ENCODE assay signal across 8 mouse cellular contexts in the genomic region with DNA sequence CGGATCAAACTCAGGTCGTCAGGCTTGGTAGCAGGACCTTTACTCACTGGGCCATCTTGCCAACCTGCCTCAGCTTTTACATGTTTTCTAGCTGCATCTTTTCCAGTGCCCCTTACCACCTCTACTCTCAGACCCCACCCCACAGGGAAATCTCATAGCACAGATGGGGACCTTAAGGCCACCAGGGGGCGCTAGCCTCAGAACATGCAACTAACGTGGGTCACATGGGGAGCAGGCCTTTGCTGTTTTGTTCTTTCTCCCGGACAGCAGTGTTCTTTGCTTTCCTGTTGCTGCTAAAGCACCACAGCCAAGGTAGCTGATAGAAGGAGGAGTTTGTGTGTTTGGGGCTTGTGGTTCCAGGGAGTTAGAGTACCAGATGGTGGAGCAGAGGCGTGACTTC. TPM values are rescaled to one million over a fixed set of nuclear protein-coding genes. Genes with fewer than 3 reads are reported as not detected.
A peak's percentile ranks its signal among the peaks of the same experiment; 100 is the strongest.
DNase-seq lines count a peak whose midpoint lies in the region; ATAC-seq and TF ChIP-seq lines count a peak whose summit lies in the region.

No protein-coding gene starts in this region.

- H3K4me3 ChIP-seq in hindbrain, embryonic 10.5 days = no peak overlapping the region
- no peak overlapping the region for H3K4me3 ChIP-seq in hindbrain, embryonic 14.5 days (replicated peaks; ENCODE audit: low read length)
- H3K4me3 ChIP-seq in midbrain, postnatal 0 days (ENCODE audit: low read depth, low read length) = no peak overlapping the region

- POLR2A ChIA-PET in Patski (lab: Charles Lee) = no interaction called here

- no peak overlapping the region for H3K9ac ChIP-seq in hindbrain, embryonic 14.5 days
- H3K9ac ChIP-seq in midbrain, postnatal 0 days (replicated peaks; ENCODE audit: low read length, poor library complexity, severe bottlenecking) = no peak overlapping the region

- CTCF ChIA-PET in Patski (lab: Charles Lee) = interaction anchor here (0.6 to 0.9 kb wide), 4 partner anchors 11 to 17 kb away, joined by 3 to 4 read pairs (median 4); no protein-coding TSS in a partner anchor

- H3K9me3 ChIP-seq in hindbrain, embryonic 10.5 days = no peaks in the 10 kb centered on the region
- no peaks in the 10 kb centered on the region for H3K9me3 ChIP-seq in hindbrain, embryonic 14.5 days (ENCODE audit: control insufficient read depth, low read length)
- no peaks in the 10 kb centered on the region for H3K9me3 ChIP-seq in midbrain, postnatal 0 days (ENCODE audit: low read length)

- ATAC-seq in hindbrain, embryonic 14.5 days (ENCODE audit: low FRiP score) = no peak
- no peak for ATAC-seq in Patski
- ATAC-seq in inflammation-experienced regulatory T-cells, adult 6 months = peak; percentile 48
- ATAC-seq in midbrain, postnatal 0 days (ENCODE audit: low FRiP score) = no peak

- TF ChIP-seq CTCF in Patski (IDR thresholded peaks at IDR 0.05) = peak; percentile 76
- peak; percentile 61 for TF ChIP-seq CTCF in midbrain, postnatal 0 days (IDR thresholded peaks at IDR 0.05)

- no peaks in the 10 kb centered on the region for H3K36me3 ChIP-seq in hindbrain, embryonic 10.5 days
- no peaks in the 10 kb centered on the region for H3K36me3 ChIP-seq in hindbrain, embryonic 14.5 days (replicated peaks; ENCODE audit: control insufficient read depth, insufficient read depth)
- no peaks in the 10 kb centered on the region for H3K36me3 ChIP-seq in midbrain, postnatal 0 days (ENCODE audit: insufficient read depth, low read length)

- H3K27ac ChIP-seq in hindbrain, embryonic 10.5 days = no peak overlapping the region
- no peak overlapping the region for H3K27ac ChIP-seq in hindbrain, embryonic 14.5 days
- no peak overlapping the region for H3K27ac ChIP-seq in midbrain, postnatal 0 days (ENCODE audit: low read depth, low read length)

- in situ Hi-C loops in Patski (cut with MboI; ENCODE audit: low pct_unique_long_range_greater_than_20kb) = no loop called here

- no peaks in the 10 kb centered on the region for H3K27me3 ChIP-seq in hindbrain, embryonic 10.5 days (ENCODE audit: insufficient read depth, poor library complexity, severe bottlenecking)
- no peaks in the 10 kb centered on the region for H3K27me3 ChIP-seq in hindbrain, embryonic 14.5 days (ENCODE audit: control insufficient read depth, insufficient read depth, low read length)
- H3K27me3 ChIP-seq in Patski = no peaks in the 10 kb centered on the region
- H3K27me3 ChIP-seq in midbrain, postnatal 0 days (ENCODE audit: insufficient read depth, low read length) = no peaks in the 10 kb centered on the region

- H3K4me2 ChIP-seq in hindbrain, embryonic 14.5 days (replicated peaks) = no peak overlapping the region
- H3K4me2 ChIP-seq in midbrain, postnatal 0 days (ENCODE audit: low read depth, low read length, poor library complexity, severe bottlenecking) = no peak overlapping the region

- 40% methylated on average over 6 of the region's 6 CpGs for WGBS in hindbrain, embryonic 10.5 days
- WGBS in hindbrain, embryonic 14.5 days = 52% methylated on average over 6 of the region's 6 CpGs
- WGBS in midbrain, postnatal 0 days = 47% methylated on average over 6 of the region's 6 CpGs

- H3K4me1 ChIP-seq in hindbrain, embryonic 10.5 days (replicated peaks) = no peaks in the 10 kb centered on the region
- no peaks in the 10 kb centered on the region for H3K4me1 ChIP-seq in hindbrain, embryonic 14.5 days (replicated peaks; ENCODE audit: control insufficient read depth, insufficient read depth, low read length)
- H3K4me1 ChIP-seq in midbrain, postnatal 0 days (ENCODE audit: insufficient read depth, low read length) = no peaks in the 10 kb centered on the region

- DNase-seq in hindbrain, embryonic 10.5 days (ENCODE audit: low spot score) = peak; percentile 63
- no peak for DNase-seq in hindbrain, embryonic 14.5 days (ENCODE audit: low spot score)
- DNase-seq in 416B (ENCODE audit: low read depth) (peak; percentile 65), Patski (ENCODE audit: low read depth, low spot score) (no peak)
- DNase-seq in cerebellum, postnatal 25 days = peak; percentile 17 to 44
- peak; percentile 19 for DNase-seq in midbrain, postnatal 0 days (ENCODE audit: low spot score)
- peak; percentile 76 for DNase-seq in thymus, postnatal 0 days (ENCODE audit: low spot score)

RNA-seq across cellular contexts. Expression of gene Parp4, which starts 23.3 kb away (rescaled TPM):
- 1.7 and 2.0 TPM in 2 replicates for polyA plus RNA-seq in hindbrain, embryonic 10.5 days (2016; fragmentation: Nextera tagmentation; extraction: Ambion mirVana)
- polyA plus RNA-seq in hindbrain, embryonic 14.5 days (2014; fragmentation: Nextera tagmentation; extraction: Ambion mirVana) = 1.6 and 1.9 TPM in 2 replicates
- 28.3 TPM for polyA plus RNA-seq in Patski (2021)
- polyA plus RNA-seq in inflammation-experienced regulatory T-cells, adult 6 months (2017; shearing (Covaris generic)) = 10 to 100 TPM; 39.5 to 62.9 (median 61.5) TPM
- total RNA-seq in midbrain, postnatal 0 days (2014; rRNA removed) = 0.99 and 1.4 TPM in 2 replicates
- polyA plus RNA-seq in midbrain, postnatal 0 days (2015; fragmentation: Nextera tagmentation; extraction: Ambion mirVana) = 0.79 and 1.4 TPM in 2 replicates
- 6.8 and 10.4 TPM in 2 replicates for polyA plus RNA-seq in thymus, postnatal 0 days (2015; fragmentation: Nextera tagmentation; extraction: Ambion mirVana)

RNA-seq across cellular contexts. Expression of gene Cenpj, which starts 23.5 kb away (rescaled TPM):
- polyA plus RNA-seq in hindbrain, embryonic 10.5 days (2016; fragmentation: Nextera tagmentation; extraction: Ambion mirVana) = 11.8 and 19.0 TPM in 2 replicates
- 5.4 and 6.1 TPM in 2 replicates for polyA plus RNA-seq in hindbrain, embryonic 14.5 days (2014; fragmentation: Nextera tagmentation; extraction: Ambion mirVana)
- polyA plus RNA-seq in Patski (2021) = 13.1 TPM
- polyA plus RNA-seq in inflammation-experienced regulatory T-cells, adult 6 months (2017; shearing (Covaris generic)) = 1 to 10 TPM; 5.9 to 9.0 (median 6.2) TPM
- 1.9 and 2.0 TPM in 2 replicates for total RNA-seq in midbrain, postnatal 0 days (2014; rRNA removed)
- polyA plus RNA-seq in midbrain, postnatal 0 days (2015; fragmentation: Nextera tagmentation; extraction: Ambion mirVana) = 2.8 TPM in 2 replicates
- 12.7 and 12.9 TPM in 2 replicates for polyA plus RNA-seq in thymus, postnatal 0 days (2015; fragmentation: Nextera tagmentation; extraction: Ambion mirVana)

Comparison
In these comparisons a context has a peak if more than half of its experiments do, and no peak if none do; other contexts are left out.
1. DNase-seq: peak in hindbrain, embryonic 10.5 days (single experiment), 416B (single experiment), cerebellum, postnatal 25 days (2 of 2), midbrain, postnatal 0 days (single experiment) and thymus, postnatal 0 days (single experiment); none in hindbrain, embryonic 14.5 days (single experiment) and Patski (single experiment).